Mouse (Mus musculus): ENCODE data around the gene Ldb1. TPM values are rescaled to one million over a fixed set of nuclear protein-coding genes. Genes with fewer than 3 reads are reported as not detected.
A peak's percentile ranks its signal among the peaks of the same experiment; 100 is the strongest.
"Not testable (repeated sequence)": the region's sequence is repeated elsewhere in the genome, so short reads cannot be mapped to it uniquely, and the experiment has no call there.

Gene Ldb1
- polyA plus RNA-seq, 1 experiment from 2014 or later = 107 TPM

DNA sequence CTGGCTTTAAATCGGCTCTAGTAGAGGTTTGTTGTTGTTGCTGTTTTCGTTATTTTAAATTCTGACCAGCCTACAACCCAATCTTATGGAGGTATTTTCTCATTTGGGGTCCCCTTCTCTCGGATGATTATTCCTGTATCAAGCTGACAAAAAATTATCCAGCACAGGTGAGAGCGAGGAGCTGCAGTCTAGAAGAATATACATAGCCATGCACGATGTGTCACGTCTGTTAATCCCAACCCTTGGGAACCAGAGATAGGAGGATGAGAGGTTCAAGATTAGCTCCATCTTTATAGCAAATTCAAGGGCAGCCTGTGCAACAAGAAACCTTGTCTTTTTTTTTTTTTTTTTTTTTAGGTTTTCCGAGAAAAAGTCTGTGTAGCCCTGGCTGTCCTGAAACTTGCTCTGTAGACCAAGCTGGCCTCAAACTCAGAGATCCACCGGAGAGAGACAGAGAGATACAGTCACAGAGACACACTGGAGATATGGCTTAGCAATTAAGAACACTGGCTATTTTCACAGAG, 46.3 kb downstream of the Ldb1 start:
- ATAC-seq (peak; percentile 43), DNase-seq (ENCODE audit: low spot score) (no peak)
- H3K9ac ChIP-seq (ENCODE audit: low read length) = peak overlapping the region; percentile 54
- H3K27ac ChIP-seq (ENCODE audit: low read depth, low read length) = no peak overlapping the region
- peak overlapping the region; percentile 82 for H3K4me3 ChIP-seq (ENCODE audit: low read depth, low read length)
- H3K36me3 ChIP-seq (ENCODE audit: control insufficient read depth, insufficient read depth, low read length) = no peaks in the 10 kb centered on the region
- H3K27me3 ChIP-seq (replicated peaks; ENCODE audit: control insufficient read depth, insufficient read depth, low read length) = no peaks in the 10 kb centered on the region
- peaks cover 7% of the 10 kb centered on the region for H3K4me1 ChIP-seq (ENCODE audit: control insufficient read depth, insufficient read depth, low read length)
- WGBS = 12% methylated on average over 8 of the region's 8 CpGs
- peak overlapping the region; percentile 72 for H3K4me2 ChIP-seq (ENCODE audit: low read length)
- H3K9me3 ChIP-seq (replicated peaks; ENCODE audit: control insufficient read depth, low read length) = no peaks in the 10 kb centered on the region

DNA sequence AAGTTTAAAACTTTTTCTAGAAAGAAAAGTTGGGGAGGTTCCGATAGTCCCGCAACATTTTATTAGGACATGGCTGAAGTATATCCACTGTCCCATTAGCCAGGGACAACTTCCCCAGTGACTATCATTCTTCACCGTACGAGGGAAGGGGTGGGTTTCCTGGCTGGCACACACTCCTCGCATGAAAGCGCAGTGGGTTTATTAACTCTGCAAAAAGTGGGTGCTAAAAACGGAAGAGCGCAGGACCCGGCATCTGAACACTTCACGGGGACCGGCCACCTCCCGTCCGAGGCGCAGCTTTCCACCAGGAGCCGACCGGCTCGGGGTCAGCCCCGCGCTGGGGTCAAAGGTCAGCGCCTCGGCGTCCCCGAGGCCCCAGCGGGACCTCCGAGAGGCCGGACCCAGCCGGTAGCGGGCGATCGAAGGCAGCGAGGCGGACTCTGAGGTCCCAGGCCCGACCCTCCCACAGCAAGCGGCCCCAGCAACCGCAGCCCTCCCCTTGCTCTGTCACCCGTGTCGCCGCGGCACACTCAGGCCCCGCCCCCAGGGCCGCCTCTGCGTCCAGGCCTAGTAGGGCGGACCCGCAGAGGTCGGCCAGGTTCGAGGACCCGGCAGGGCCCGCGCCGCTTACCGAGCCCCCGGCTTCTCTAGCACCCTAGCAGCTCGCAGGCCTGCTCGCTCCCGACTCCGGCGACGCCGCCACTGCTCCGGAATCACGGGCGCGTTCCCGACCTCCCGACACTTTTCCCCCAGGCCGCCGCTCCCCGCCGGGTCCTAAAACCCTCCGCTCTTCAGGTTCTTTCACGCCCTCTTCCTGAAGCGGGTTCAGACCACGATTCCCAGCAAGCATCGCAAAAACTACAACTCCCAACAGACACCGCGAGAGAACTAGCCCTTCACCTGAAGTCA, 47.0 kb downstream of the Ldb1 start, which contains the start of gene Armh3:
Gene Armh3 (minus strand): TSS at position 704 of the 909 bp plus-strand sequence.
- Histone ChIP-seq H3K4me1 (ENCODE audit: control insufficient read depth, insufficient read depth, low read length) (peaks cover 4% of the 10 kb centered on the region; the same call in 1 of the 2 replicates), H3K4me3 (ENCODE audit: low read depth, low read length) (peak within 1 kb of the TSS; percentile 82), H3K27ac (ENCODE audit: low read depth, low read length) (peak within 1 kb of the TSS; percentile 92), H3K9ac (ENCODE audit: low read length) (peak within 1 kb of the TSS; percentile 90), H3K9me3 (replicated peaks; ENCODE audit: control insufficient read depth, low read length) (no peaks in the 10 kb centered on the region), H3K4me2 (ENCODE audit: low read length) (peak within 1 kb of the TSS; percentile 72), H3K27me3 (replicated peaks; ENCODE audit: control insufficient read depth, insufficient read depth, low read length) (no peaks in the 10 kb centered on the region), H3K36me3 (ENCODE audit: control insufficient read depth, insufficient read depth, low read length) (no peaks in the 10 kb centered on the region)
- peak; percentile 97 for DNase-seq (ENCODE audit: low spot score)
- WGBS = 1% methylated on average over 69 of the region's 76 CpGs
- ATAC-seq = peak; percentile 95

DNA sequence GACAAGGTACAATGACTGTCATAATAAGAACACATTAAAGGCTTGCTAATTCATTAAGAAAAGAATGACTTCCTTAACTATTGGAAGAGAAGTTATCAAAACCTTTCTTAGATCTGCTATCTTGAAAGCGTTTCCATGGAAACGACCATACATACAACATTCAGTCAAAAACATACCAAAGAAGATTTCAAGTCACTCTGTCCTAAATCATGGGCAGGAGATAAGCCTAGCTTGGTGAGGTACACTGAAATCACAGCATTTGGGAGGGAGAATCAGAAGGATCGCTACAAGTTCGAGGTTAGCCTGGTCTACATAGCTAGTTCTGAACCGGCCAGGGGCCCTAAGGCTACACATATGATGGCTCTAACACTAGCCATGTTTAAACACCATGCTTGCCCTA, 47.6 kb downstream of the Ldb1 start:
- 65% methylated on average over 5 of the region's 5 CpGs for WGBS
- Histone ChIP-seq H3K27me3 (replicated peaks; ENCODE audit: control insufficient read depth, insufficient read depth, low read length) (no peaks in the 10 kb centered on the region), H3K4me3 (ENCODE audit: low read depth, low read length) (peak overlapping the region; percentile 82), H3K9me3 (replicated peaks; ENCODE audit: control insufficient read depth, low read length) (no peaks in the 10 kb centered on the region), H3K4me2 (ENCODE audit: low read length) (peak overlapping the region; percentile 72), H3K36me3 (ENCODE audit: control insufficient read depth, insufficient read depth, low read length) (no peaks in the 10 kb centered on the region), H3K4me1 (ENCODE audit: control insufficient read depth, insufficient read depth, low read length) (peaks cover 4% of the 10 kb centered on the region; the same call in 1 of the 2 replicates), H3K9ac (ENCODE audit: low read length) (peak overlapping the region; percentile 90; the same call in 1 of the 2 replicates), H3K27ac (ENCODE audit: low read depth, low read length) (no peak overlapping the region)
- no peak for DNase-seq (ENCODE audit: low spot score)
- ATAC-seq = no peak

GRCm38 (mm10) chr19:45993981-45994737, 50.9 kb downstream of the Ldb1 start:
- Histone ChIP-seq H3K27ac (ENCODE audit: low read depth, low read length) (no peak overlapping the region), H3K9ac (ENCODE audit: low read length) (no peak overlapping the region), H3K9me3 (replicated peaks; ENCODE audit: control insufficient read depth, low read length) (no peaks in the 10 kb centered on the region), H3K36me3 (ENCODE audit: control insufficient read depth, insufficient read depth, low read length) (no peaks in the 10 kb centered on the region), H3K4me1 (ENCODE audit: control insufficient read depth, insufficient read depth, low read length) (peaks cover 4% of the 10 kb centered on the region; the same call in 1 of the 2 replicates), H3K4me2 (ENCODE audit: low read length) (no peak overlapping the region), H3K4me3 (ENCODE audit: low read depth, low read length) (no peak overlapping the region), H3K27me3 (replicated peaks; ENCODE audit: control insufficient read depth, insufficient read depth, low read length) (no peaks in the 10 kb centered on the region)
- ATAC-seq (no peak), DNase-seq (ENCODE audit: low spot score) (no peak)
- WGBS = 97% methylated on average over 13 of the region's 13 CpGs

GRCm38 (mm10) chr19:45993441-45993840, 51.6 kb downstream of the Ldb1 start:
- not testable (repeated sequence) for H3K4me3 ChIP-seq (ENCODE audit: low read depth, low read length); DNase-seq (ENCODE audit: low spot score); H3K27ac ChIP-seq (ENCODE audit: low read depth, low read length); H3K27me3 ChIP-seq (replicated peaks; ENCODE audit: control insufficient read depth, insufficient read depth, low read length); H3K36me3 ChIP-seq (ENCODE audit: control insufficient read depth, insufficient read depth, low read length); H3K4me2 ChIP-seq (ENCODE audit: low read length); H3K4me1 ChIP-seq (ENCODE audit: control insufficient read depth, insufficient read depth, low read length); H3K9ac ChIP-seq (ENCODE audit: low read length); ATAC-seq; H3K9me3 ChIP-seq (replicated peaks; ENCODE audit: control insufficient read depth, low read length)
- WGBS = 90% methylated on average over 6 of the region's 6 CpGs

GRCm38 (mm10) chr19:45991171-45991570, 53.8 kb downstream of the Ldb1 start:
- WGBS = 97% methylated on average over 3 of the region's 3 CpGs
- no peak for ATAC-seq

DNA sequence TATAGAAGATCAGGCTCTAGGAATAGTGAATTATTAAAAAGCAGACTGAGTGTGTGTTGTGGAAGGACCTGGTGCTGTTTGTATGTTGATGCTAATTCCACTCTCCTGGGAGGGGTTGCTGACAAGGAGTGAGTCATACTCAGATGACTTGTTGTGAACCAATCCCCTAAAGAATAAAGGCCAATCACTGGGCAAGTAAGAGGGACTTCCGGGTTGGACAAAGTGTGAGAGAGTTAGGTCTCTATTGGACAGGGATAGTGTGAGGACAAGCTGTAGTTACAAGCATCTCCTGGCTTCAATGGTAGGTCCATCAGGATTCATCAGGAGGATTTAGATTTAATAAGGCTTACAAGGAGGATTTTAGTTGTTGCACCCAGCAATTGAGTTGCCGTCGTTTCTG, 56.8 kb downstream of the Ldb1 start:
- 98% methylated on average over 3 of the region's 3 CpGs for WGBS
- no peak for ATAC-seq

More at GRCm38 (mm10) chr19:45991171-45991570, 53.8 kb downstream of the Ldb1 start:
- H3K9me3 ChIP-seq (replicated peaks; ENCODE audit: control insufficient read depth, low read length) = no peaks in the 10 kb centered on the region
- H3K4me3 ChIP-seq (ENCODE audit: low read depth, low read length) = no peak overlapping the region
- H3K4me2 ChIP-seq (ENCODE audit: low read length) = no peak overlapping the region
- no peak overlapping the region for H3K27ac ChIP-seq (ENCODE audit: low read depth, low read length)
- no peak overlapping the region for H3K9ac ChIP-seq (ENCODE audit: low read length)
- H3K4me1 ChIP-seq (ENCODE audit: control insufficient read depth, insufficient read depth, low read length) = no peaks in the 10 kb centered on the region
- H3K36me3 ChIP-seq (ENCODE audit: control insufficient read depth, insufficient read depth, low read length) = peaks cover 5% of the 10 kb centered on the region; the same call in 1 of the 2 replicates
- H3K27me3 ChIP-seq (replicated peaks; ENCODE audit: control insufficient read depth, insufficient read depth, low read length) = no peaks in the 10 kb centered on the region
- no peak for DNase-seq (ENCODE audit: low spot score)

DNA sequence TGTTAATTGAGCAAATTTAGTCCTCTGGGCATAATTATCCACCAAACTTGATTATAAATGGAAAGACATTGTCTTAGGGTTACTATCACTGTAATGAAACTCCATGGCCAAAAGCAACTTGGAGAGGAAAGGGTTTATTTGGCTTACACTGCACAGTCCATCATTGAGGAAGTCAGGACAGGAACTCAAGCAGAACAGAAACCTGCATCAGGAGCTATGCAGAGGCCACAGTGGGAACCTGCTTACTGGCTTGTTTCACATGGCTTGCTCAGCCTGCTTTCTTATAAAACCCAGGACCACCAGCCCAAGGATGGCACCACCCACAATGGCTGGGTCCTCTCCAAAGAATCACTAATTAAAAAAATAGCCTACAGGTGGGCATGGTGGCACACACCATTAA, 60.6 kb downstream of the Ldb1 start:
- no peak overlapping the region for H3K4me3 ChIP-seq (ENCODE audit: low read depth, low read length)
- H3K36me3 ChIP-seq (ENCODE audit: control insufficient read depth, insufficient read depth, low read length) = peaks cover 5% of the 10 kb centered on the region
- H3K27ac ChIP-seq (ENCODE audit: low read depth, low read length) = no peak overlapping the region
- H3K4me1 ChIP-seq (ENCODE audit: control insufficient read depth, insufficient read depth, low read length) = no peaks in the 10 kb centered on the region
- no peak overlapping the region for H3K4me2 ChIP-seq (ENCODE audit: low read length)
- H3K9me3 ChIP-seq (replicated peaks; ENCODE audit: control insufficient read depth, low read length) = no peaks in the 10 kb centered on the region
- DNase-seq (ENCODE audit: low spot score) = no peak
- no peak overlapping the region for H3K9ac ChIP-seq (ENCODE audit: low read length)
- no peaks in the 10 kb centered on the region for H3K27me3 ChIP-seq (replicated peaks; ENCODE audit: control insufficient read depth, insufficient read depth, low read length)
- no peak for ATAC-seq

More for the DNA sequence above, 56.8 kb downstream of the Ldb1 start:
- no peak for DNase-seq (ENCODE audit: low spot score)
- Histone ChIP-seq H3K36me3 (ENCODE audit: control insufficient read depth, insufficient read depth, low read length) (peaks cover 5% of the 10 kb centered on the region; the same call in 1 of the 2 replicates), H3K4me2 (ENCODE audit: low read length) (no peak overlapping the region), H3K9ac (ENCODE audit: low read length) (no peak overlapping the region), H3K4me1 (ENCODE audit: control insufficient read depth, insufficient read depth, low read length) (no peaks in the 10 kb centered on the region), H3K9me3 (replicated peaks; ENCODE audit: control insufficient read depth, low read length) (no peaks in the 10 kb centered on the region), H3K4me3 (ENCODE audit: low read depth, low read length) (no peak overlapping the region), H3K27ac (ENCODE audit: low read depth, low read length) (no peak overlapping the region), H3K27me3 (replicated peaks; ENCODE audit: control insufficient read depth, insufficient read depth, low read length) (no peaks in the 10 kb centered on the region)

Data from forebrain, embryonic 14.5 days (tissue).